Mouse (Mus musculus): ENCODE measurements at regions not wholly inside any gene's neighbourhood (a gene's known extent, or its start where the extent isn't known, plus 50 kb on each side); places are given as distances from the start of the nearest gene placed in this dataset.

GRCm38 (mm10) chr7:83161226-83161625, 294.1 kb downstream of the Mex3b start:
- no peak for DNase-seq (ENCODE audit: low spot score in 2 of 2)

GRCm38 (mm10) chr7:83162868-83163267, 295.7 kb downstream of the Mex3b start:
- DNase-seq (ENCODE audit: low spot score in 2 of 2): no peak

GRCm38 (mm10) chr7:83179403-83179802, 312.3 kb downstream of the Mex3b start:
- no peak for DNase-seq (ENCODE audit: low spot score in 2 of 2)

DNA sequence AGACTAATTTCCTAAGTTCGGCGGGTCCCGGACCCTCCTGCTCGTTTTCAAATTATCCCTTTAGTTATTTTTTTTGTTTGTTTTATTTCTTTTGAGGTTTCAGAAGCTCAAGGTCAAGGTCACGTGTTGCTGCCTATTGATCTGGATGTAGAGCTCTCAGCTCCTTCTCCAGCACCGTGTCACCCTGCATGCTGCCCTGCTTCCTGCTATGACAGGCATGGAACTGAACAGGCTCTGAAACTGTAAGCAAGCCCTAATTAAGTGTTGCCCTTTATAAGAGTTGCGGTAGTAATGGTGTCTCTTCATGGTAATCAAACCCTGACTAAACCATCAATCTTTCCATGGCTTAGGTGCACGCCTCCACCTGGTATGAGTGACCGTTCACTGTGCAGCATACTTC, 319.2 kb downstream of the Mex3b start:
- no peak for DNase-seq (ENCODE audit: low spot score in 2 of 2)

DNA sequence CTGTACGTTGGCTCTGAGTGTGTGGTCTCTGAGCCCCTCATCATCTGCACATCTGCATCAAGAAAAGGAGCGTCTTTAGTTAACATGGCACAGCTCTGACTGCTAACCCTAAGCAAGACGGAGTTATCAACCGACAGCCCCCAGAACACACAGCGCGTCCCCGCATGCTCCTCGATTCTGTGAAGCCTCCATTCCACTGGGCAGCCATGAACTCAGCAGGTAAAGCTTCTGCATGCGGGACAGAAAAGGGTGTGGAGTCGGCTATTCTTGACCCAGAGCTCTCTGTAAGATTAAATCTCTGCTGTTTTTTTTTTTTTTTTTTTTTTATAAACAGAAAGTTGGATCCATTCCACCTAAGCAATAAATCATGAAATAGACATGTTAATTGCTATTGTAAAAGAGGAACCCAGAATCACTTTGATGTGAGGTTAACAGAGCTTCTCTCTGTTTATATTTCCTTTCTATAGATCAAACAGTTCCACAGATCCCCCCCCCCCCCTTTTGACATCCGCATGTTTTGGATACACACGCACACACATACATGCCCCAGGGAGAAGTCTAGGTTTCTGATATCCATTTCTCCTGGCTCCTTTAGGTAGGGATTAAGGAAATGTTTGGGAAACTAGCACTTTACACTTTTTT, 328.9 kb downstream of the Mex3b start:
- no peak for DNase-seq (ENCODE audit: low spot score in 2 of 2)

- no peak for DNase-seq (ENCODE audit: low spot score in 2 of 2)
Observed at GRCm38 (mm10) chr7:83197490-83197889, 330.4 kb downstream of the Mex3b start.

DNA sequence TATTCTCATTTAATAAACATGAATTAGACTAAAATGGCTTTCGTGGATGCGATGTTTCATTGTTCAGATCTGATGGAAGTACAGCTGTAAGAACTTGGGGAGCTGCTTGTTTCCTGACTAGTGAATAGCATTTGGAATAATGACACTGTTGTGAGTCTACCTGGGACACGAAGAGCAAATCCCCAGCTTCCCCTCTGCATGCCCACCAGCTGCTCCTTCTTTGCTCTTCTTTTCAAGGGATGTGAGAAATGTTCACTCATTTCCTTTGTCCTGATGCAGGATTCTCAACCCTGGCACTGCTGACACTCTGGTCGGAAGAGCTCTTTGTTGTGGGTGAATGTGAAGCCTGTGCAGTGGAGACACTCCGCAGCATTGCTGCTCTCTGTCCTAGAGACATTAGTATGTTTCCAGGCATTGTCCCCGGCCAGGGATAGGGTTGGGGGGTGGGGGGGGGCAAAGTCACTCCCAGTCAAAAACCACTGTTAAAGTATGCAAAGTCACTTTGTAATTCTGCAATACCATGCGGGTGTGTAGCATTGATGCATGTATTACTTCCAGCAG, 334.1 kb downstream of the Mex3b start:
- no peak for DNase-seq (ENCODE audit: low spot score in 2 of 2)

GRCm38 (mm10) chr7:83201768-83202493, 334.8 kb downstream of the Mex3b start:
- DNase-seq (ENCODE audit: low spot score in 2 of 2): peak; percentile 43 to 64

DNA sequence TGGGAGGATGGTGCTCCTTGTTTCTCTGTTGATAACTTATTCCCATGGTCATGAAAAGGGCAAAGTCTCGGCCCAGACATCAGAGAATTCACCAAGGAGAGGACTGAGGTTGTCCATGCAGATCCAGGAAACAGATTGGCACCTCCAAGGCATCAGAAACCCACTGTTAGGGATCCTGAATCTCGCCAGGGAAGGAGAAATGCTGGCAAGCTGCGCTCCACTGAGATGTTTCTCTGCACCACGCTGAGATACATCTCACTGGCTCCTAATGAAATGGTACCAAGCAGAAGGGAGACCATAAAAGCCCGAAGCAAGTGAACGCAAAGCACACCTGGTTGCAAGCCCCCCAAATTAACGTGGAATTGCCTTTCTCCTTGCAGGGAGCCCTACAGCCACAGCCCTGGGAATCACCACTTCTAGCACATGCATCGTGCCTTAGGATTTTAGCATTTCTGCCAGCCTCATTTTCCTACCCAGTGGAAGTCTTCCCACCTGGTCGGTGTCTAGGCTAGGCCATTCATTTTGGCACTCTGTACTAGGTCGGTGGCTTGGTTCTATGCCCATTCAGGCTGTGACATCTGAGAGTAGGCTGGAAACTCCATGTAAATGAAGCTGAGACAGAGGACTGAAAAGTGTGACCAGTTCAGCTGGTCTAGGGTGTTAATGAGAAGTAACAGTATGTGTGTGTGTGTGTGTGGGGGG, 336.3 kb downstream of the Mex3b start:
- DNase-seq (ENCODE audit: low spot score in 2 of 2): no peak

DNA sequence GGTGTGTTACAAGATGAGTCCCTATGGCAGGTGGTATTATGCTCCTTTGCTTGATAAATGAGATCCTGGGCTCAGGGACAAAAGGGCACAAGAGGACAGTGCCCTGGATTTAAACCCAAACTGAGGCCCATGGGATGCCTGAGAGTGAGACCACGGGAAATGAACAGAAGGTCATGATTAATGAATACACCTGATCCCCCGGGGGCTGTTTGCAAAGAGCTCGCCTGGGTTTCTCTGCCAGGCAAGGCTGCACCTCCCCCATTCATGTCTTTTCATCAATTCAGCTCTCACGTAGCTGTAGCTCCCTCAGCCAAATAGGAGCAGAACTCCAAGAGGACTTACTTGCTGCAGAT, 336.9 kb downstream of the Mex3b start:
- DNase-seq (ENCODE audit: low spot score in 2 of 2): no peak

GRCm38 (mm10) chr7:83204701-83205100, 337.6 kb downstream of the Mex3b start:
- no peak for DNase-seq (ENCODE audit: low spot score in 2 of 2)

DNA sequence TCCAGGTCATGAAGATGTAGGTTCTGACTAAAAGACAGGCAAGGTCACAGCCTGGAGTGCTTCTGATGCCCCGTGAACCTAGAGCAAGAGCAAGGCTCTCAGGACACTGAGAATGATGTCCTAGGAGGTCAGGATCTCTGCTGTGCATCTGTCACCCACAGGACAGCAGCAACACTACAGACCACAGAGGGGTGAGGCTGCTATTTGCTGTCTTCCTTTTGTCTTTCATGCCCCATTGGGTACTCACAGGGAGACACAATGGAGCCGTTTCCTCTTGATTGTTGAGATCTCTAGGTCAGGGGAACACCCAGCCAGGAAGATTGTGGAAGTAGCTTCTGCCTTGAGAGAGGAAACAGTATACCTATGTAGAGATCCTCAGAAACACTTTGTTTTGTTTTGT, 339.9 kb downstream of the Mex3b start:
- no peak for DNase-seq (ENCODE audit: low spot score in 2 of 2)

DNA sequence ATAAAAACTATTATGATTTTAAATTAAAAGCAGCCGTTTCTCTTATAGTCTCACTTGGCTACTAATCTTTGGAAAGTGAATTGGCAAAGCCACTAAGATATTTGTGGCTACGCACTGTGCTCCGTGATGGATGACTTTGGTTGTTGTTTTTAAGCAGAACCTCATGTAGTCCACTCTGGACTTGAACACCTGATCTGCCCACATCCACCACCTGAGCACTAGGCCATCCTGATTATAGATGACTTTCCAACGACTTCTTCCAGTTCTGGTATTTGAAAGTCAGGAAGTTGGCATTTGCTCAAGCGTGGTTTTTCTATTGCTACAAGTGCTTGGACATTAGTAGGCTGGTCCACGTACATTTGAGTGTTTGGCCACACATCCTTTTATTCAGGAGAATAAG, 344.5 kb downstream of the Mex3b start:
- no peak for DNase-seq (ENCODE audit: low spot score in 2 of 2)

GRCm38 (mm10) chr7:83222029-83222722, 355.0 kb downstream of the Mex3b start:
- no peak for DNase-seq (ENCODE audit: low spot score in 2 of 2)

DNA sequence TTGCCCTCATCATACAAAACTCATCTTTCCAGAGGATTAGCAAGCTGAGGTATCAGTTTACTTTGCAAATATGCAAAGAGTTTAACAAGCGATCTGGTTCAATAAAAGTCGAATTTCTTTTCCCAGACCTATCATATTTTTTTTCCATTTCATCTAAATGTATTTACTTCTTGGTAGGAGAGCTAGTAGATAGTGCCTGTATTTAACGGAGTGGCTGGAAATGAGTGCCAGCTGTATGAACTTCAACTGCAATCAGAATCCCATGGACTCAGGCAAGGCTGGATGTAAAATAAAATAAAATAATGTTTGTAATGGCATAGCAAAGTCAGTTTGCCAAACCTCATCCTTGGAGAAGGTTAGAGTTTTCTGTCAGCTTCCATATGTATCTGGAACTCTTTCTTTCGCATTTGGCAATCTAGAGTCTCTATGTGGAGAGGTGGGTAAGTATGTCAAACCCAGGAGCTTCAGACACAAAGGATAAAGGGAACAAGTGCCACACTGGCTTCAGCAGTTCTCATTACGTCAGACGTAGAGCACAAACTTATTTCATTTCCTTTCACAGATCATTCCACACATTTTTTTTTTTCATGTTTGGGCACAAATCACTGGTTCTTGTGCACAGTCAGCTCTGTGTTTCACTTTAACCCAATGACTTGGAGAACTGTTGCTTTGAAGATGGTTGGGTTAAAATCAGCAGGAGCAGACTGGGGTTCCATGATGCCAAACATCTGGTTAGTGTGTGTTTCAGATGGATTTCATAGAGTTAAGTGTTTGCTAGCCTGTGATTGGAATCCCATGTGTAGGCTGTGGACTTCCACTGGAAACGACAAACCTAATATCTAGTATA, 357.2 kb upstream of the Tmc3 start:
- DNase-seq (ENCODE audit: low spot score in 2 of 2): no peak

DNA sequence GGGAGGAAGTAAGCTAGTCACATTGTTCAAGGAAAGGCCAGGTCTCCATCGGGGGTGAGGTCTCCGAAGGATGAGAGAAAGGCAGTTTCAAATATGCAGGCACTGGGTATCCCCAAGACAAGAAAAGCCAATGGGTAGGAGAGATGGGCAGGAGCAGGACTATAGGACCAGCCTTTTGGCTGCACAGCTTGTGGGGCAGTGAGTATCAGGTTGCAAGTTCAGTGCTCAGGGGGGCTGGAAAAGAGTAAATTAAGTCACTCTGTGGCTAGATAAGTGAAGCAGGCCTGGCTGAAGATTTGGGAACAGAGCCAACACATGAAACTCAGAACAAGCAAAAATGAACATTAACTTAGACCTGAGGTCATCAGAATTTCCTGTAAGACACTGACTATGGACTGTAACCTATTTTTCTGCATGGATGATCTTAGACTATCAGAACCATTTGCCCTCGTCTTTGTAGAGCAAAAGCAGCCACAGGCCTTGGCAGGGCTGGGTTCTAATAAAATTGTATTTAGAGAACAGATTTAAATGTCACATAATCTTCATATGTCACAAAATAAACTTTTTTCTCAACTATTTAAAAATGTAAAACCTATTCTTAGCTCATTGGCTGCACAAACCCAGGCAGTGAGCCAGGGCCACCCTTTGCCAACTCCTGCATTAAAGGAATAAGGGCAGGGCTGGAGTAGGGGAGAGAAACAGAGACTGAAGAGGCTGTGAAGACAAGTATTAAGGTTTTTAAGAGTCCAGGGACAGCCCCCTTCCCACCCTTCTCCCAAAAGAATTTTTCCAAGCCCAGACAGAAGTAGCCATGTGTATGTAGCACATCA, 354.0 kb upstream of the Tmc3 start:
- DNase-seq (ENCODE audit: low spot score in 2 of 2): peak in 1 of 2 experiments; percentile 12

DNA sequence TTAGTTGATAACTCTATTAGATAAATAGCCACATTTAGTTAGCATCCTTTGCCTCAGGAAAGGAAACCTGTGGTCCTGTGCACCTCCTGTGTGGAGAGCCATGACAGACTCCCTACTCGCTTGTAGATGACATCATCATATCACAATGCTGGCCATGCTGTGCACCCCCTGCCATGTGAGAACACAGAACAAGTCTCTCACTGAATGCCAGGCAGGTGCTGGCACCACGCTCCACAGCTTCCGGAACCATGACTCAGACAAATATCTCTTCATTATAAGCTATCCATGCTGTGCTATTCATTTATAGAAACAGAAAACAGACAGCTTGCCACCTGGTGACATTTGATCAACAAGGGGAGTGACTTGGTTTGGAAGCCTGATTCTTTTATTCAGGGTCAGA, 349.1 kb upstream of the Tmc3 start:
- no peak for DNase-seq (ENCODE audit: low spot score in 2 of 2)

- no peak for DNase-seq (ENCODE audit: low spot score in 2 of 2)
Observed at GRCm38 (mm10) chr7:83237336-83237735, 347.4 kb upstream of the Tmc3 start.

- no peak for DNase-seq (ENCODE audit: low spot score in 2 of 2)
Observed at GRCm38 (mm10) chr7:83238091-83238490, 346.6 kb upstream of the Tmc3 start.

DNA sequence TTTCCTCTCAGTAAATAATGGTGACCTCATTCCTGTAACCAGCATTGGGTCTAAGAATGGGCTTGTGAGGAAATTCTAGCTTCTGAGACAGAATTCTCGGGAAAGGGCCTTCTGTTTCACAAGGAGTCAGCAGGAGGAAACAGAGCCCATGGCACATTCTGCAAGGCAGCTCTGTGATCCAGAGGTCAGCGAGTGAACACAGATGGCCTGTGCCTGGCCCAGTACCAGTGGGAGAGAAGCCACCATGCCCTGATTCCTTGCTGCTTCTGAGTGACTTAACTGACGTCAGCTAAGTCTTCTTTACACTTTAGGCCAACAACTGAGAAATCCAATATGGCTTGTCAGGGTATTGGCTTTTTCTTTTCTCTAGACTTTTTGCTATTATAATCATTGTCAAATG, 342.5 kb upstream of the Tmc3 start:
- DNase-seq (ENCODE audit: low spot score in 2 of 2): no peak

All from frontal cortex, postnatal 14 days (tissue).